Mouse (Mus musculus) liver (tissue): Measurements from ENCODE around the gene Rhbdf2.
"Not testable (repeated sequence)": the region's sequence is repeated elsewhere in the genome, so short reads cannot be mapped to it uniquely, and the experiment has no call there.

Source experiments
- DNase-seq: peaks from one replicate; pipeline ENCODE4 v3.0.0-alpha.2; 2020; ENCODE audit warnings: mixed read lengths

Gene Rhbdf2

GRCm38 (mm10) chr11:116626299-116627071, at the start of gene Rhbdf2:
TSS of gene Rhbdf2 (minus strand) at chr11:116627019.
- no peak for DNase-seq

GRCm38 (mm10) chr11:116676175-116676976, 49.6 kb upstream of the Rhbdf2 start:
- no peak for DNase-seq

DNA sequence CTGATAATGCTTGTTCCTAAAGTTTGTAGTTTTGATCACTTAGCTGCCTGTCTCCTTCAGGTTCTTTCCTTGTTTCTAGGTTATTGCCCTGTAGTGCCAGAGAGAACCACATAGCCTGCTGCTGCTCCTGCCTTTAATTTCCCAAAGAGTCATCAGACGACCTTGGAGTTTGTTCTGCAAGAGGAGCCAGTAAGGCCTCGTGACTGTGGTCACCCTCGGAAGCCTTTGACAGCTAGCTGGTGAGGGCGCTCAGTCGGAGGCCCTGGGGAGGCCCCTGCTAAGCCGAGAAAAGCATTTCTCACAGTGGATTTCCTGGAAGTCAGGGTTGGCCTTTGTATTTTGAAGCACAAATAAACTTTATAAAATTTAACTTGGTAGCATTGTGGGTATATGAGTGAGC, 48.6 kb upstream of the Rhbdf2 start:
- not testable (repeated sequence) for DNase-seq

DNA sequence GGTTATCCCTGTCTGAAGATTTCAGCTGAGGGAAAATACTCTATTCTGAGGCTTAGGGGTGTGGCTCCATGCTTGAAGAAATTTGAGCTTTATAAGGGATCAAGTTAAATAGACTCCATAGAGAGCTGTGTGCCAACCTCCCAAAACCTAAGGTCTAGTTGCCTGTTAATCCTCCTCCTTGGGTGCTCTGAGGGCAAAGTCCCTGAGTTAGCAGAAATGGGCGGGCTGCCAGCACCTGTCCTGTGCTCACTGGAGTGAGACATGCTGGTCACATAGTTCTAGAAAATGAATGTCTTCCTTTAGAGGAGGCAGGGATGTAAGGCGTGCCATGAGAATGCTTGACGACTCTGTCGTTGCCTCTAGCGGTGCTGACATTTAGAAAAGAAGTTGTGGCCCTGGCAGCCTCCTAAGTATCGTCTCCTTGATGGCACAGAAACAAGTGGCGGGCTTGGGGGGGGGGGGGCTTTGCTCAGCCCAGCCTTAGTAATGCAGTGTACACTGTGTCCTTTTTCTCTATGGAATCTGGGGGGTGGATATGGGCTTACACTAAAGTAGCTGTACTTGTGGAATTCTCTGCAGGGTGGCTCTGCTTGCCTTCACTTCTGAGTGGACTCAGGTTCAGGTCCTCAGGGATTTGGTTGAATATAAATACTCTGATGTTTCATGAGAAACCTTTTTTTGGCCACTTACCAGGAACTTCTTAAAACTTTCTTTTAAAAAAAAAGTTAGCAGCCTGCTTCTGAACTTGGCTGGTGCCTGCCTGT, 48.0 kb upstream of the Rhbdf2 start:
- DNase-seq, result no peak

GRCm38 (mm10) chr11:116673410-116673809, 46.6 kb upstream of the Rhbdf2 start:
- DNase-seq, result no peak

- peak; percentile 68 for DNase-seq
Measured at GRCm38 (mm10) chr11:116672595-116672994, 45.8 kb upstream of the Rhbdf2 start.

DNA sequence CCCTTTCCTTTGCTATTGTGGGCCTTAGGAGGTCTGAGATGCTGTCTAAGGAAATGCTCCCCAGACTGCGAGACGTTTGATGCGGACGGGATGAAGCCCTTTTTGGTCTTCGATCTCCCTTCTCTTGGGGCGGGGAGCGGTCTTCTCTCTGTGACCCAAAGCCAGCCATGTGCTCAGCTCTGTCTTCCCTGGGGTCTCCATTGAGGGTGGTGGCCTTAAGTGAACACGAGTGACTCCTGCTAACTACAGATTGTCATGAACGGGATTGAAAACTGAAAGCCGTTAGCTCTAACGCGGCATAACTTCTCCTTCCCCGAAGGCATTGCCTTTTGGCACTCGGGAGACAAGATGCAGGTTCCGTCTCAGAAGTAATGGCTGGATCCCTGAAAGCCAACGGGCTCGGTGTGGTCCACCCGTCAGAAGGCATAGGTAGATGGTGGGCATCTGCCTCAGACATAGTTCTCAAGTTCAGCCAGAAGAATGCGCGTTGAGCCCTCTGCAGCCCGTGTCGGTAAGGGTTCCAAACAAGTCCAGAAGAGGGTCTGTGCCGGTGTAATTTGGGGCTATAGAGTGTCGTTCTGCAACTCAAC, 45.1 kb upstream of the Rhbdf2 start:
- no peak for DNase-seq

GRCm38 (mm10) chr11:116671112-116671844, 44.5 kb upstream of the Rhbdf2 start:
- DNase-seq, result peak; percentile 98

GRCm38 (mm10) chr11:116670386-116670785, 43.6 kb upstream of the Rhbdf2 start:
- no peak for DNase-seq

GRCm38 (mm10) chr11:116669787-116670365, 43.1 kb upstream of the Rhbdf2 start:
- DNase-seq, result peak; percentile 41

DNA sequence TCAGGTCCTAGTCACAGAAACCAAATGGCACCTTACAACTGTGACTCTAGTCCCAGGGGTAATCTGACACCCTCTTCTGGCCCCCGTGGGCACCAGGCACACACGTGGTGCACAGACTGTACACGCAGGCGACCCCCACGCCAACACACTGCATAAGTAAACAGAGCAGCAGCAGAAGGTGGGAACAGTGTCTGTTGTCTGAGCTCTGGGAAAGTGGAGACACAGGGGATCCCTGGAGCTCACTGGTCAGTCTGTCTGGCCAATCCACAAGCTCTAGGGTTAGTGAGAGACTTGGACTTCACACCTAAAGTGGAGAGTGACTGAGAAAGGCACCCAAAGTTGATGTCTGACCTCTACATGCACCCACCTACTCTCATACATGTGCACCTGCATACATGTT, 42.5 kb upstream of the Rhbdf2 start:
- DNase-seq, result no peak

DNA sequence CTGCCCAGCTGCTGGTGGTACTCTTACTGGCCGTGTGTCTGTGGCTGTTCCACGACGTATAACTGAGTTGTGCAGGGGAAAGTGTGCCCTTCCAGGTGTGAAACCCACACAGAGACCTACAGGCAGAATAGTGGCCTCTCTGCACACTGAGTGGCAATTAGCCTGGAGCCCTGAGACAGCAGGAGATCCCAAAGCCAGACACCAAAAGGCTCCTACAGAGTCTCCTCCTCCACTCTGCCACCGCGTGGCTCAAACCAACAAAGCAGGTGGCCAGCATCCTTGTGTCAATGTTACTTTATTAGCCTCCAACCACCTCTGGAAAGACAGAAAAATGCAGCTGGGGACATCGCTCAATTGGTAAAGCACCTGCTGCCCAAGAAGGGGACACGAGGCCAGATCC, 42.0 kb upstream of the Rhbdf2 start:
- no peak for DNase-seq

DNA sequence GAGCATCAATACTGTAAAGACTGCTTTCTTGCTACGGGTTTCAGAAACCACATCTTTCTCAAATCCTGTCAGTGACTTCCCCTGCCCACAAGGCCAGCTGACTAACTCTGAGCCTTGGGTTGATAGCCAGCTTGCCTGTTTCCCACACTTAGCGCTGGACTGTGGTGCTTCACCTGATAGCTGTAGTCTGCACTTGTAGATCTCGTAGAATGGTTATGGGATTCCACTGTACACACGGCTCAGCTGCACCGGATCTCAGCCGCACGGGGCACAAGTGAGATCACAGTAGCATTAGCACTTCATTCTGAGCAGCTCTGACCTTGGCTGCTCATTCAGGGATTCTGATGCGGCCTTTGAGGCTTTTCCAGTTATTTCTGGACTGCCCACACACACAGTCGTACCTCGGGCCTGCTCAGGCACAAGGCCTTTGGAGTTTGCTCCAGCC, 41.6 kb upstream of the Rhbdf2 start:
- DNase-seq, result no peak

DNA sequence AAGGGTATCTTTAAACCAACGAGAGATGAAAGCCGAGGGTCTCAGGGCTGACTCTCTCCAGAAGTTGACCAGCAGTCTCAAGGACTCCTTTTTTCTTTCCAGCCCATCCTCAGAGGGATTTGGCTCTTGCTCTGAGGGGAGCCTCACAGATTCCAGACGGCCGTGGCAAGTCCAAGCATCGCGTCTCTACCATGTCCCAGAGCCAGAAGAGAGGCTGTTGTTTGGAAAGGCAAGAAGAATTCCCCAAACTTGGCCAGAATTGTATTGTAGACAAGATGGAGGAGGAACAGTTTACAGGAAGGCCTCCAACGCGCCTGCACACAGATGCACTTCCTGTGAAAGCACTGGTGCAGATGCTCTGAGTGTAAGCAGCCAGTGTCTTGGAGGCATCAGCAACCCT, 41.1 kb upstream of the Rhbdf2 start:
- DNase-seq, result no peak

GRCm38 (mm10) chr11:116667012-116667411, 40.2 kb upstream of the Rhbdf2 start:
- DNase-seq, result not testable (repeated sequence)

DNA sequence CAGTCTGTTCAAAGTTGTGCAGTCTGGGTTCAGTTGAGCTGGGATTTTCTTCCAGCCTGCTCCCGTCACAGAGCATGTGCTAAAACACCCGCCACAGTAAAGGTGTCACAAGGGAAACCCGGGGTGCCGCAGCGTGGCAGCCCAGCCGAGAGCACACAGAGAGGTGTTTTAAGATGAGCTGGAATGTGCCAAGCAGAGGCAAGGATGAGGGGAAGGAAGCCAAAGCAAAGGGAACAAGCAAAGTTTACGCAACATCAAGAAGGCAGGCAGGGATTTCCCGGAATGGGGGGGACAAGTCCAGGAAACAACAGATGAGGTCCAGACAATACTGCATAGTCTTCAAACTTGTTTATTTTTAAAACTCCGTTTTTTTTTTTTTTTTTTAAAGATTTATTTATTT, 39.7 kb upstream of the Rhbdf2 start:
- no peak for DNase-seq

DNA sequence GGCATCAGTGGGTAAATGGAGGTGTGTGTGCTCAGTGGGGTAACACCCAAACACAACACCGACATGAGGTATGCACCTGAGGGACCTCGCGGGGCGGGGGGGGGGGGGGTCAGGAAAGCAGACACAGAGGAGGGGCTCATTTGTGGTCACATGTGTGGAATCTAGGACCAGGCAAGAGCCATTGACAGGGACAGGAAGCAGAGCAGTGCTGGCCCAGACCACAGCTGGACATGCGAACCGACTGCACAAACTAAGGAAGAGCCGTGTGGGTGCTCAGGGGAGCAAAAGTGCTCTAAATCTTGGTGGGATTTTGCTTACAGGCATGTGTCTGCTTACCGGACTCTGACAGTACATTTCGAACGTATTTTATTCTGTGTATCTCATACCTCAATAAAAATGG, 38.5 kb upstream of the Rhbdf2 start:
- DNase-seq, result no peak

- DNase-seq, result no peak
Measured at GRCm38 (mm10) chr11:116661948-116662377, 35.1 kb upstream of the Rhbdf2 start.

- DNase-seq, result no peak
Measured at GRCm38 (mm10) chr11:116661291-116661947, 34.6 kb upstream of the Rhbdf2 start.

- no peak for DNase-seq
Measured at GRCm38 (mm10) chr11:116660181-116660580, 33.4 kb upstream of the Rhbdf2 start.

DNA sequence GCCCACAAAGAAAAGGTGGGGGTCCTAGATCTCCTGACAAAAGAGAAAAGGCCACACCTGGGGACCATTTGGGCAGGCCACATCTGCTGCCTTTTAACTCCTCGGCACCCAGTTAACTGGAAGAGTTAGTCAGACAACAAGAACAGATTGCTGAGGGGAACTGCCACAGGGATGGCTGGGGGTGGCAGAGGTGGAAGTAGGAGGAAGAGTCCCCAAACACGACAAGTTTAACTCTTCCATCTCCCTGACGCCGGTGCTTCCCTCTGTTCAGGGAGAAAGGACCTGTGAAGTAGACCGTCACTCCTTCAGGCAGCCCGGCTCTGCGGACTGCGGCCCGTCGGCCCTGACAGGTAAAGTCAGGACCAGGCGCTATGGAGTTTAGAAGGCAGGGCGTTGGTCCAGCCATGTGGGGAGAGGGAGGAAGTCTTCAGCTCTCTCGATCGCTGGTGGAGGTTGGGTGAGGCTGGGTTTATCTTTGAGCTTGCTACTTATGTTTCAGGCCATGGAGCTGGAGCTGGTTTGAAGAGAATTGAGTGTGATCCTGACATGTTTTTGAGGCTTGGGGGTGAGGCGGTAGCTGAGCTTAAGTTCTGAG, 32.3 kb upstream of the Rhbdf2 start:
- no peak for DNase-seq
